Mouse (Mus musculus) forebrain, postnatal 0 days (tissue): ENCODE measurements around the gene Pabpc5. TPM values are rescaled to one million over a fixed set of nuclear protein-coding genes. Genes with fewer than 3 reads are reported as not detected.

ENCODE experiments used
- ATAC-seq: fragments of 200-750 bp; cut with Nextera tagmentation; 2 replicates; pipeline ENCODE4 v1.8.0; 2017; ENCODE audit warnings: mild to moderate bottlenecking, moderate library complexity
- DNase-seq: peaks from one replicate; pipeline ENCODE4 v3.0.0-alpha.2; 2015
- H3K27ac ChIP-seq: fragments of 300-500 bp; sonication (generic); 2 replicates; pipeline ENCODE4 v1.5.1; 2014; ENCODE audit warnings: low read depth, mild to moderate bottlenecking, antibody characterized with exemption, low read length, moderate library complexity, mixed read lengths
- H3K27me3 ChIP-seq: fragments of 300-500 bp; sonication (generic); 2 replicates; pipeline ENCODE4 v1.6.1; 2014; ENCODE audit warnings: mild to moderate bottlenecking, low read length, mixed read lengths; ENCODE audit not compliant: insufficient read depth
- H3K36me3 ChIP-seq: fragments of 300-500 bp; sonication (generic); 2 replicates; pipeline ENCODE4 v1.6.1; 2014; ENCODE audit warnings: mild to moderate bottlenecking, moderate library complexity; ENCODE audit not compliant: insufficient read depth
- H3K4me1 ChIP-seq: fragments of 300-500 bp; sonication (generic); 2 replicates; pipeline ENCODE4 v1.6.1; 2014; ENCODE audit warnings: antibody characterized with exemption; ENCODE audit not compliant: insufficient read depth
- H3K4me2 ChIP-seq: fragments of 300-500 bp; sonication (generic); 2 replicates; pipeline ENCODE4 v1.6.1; 2014; ENCODE audit warnings: low read depth, mild to moderate bottlenecking, moderate library complexity
- H3K4me3 ChIP-seq: fragments of 300-500 bp; sonication (generic); 2 replicates; pipeline ENCODE4 v1.5.1; 2014; ENCODE audit warnings: low read depth, low read length, mixed read lengths
- H3K9ac ChIP-seq: fragments of 300-500 bp; sonication (generic); 2 replicates; pipeline ENCODE4 v1.6.1; 2014; ENCODE audit warnings: mild to moderate bottlenecking
- H3K9me3 ChIP-seq: fragments of 300-500 bp; sonication (generic); 2 replicates; pipeline ENCODE4 v1.6.1; 2016; ENCODE audit warnings: low read length
- CTCF ChIP-seq: sonication (generic); IDR thresholded peaks from 2 replicates; pipeline ENCODE4 v1.5.1; 2016; ENCODE audit warnings: antibody characterized with exemption, control low read depth, low read depth
- WGBS: fragments of 180-500 bp; shearing (Covaris S2); extraction: QIAGEN DNeasy Blood & Tissue Kit; methylation state at CpG from one replicate; pipeline ENCODE4 v1.1.7; 2014; 5-methylcytosine and 5-hydroxymethylcytosine counted together
- polyA plus RNA-seq: library from polyadenylated mRNA; unstranded; fragments of >200 nt; fragmentation: Nextera tagmentation; extraction: Ambion mirVana; gene quantifications from 2 replicates; pipeline ENCODE4 v1.2.1, GENCODE M21; 2015
- total RNA-seq: library from RNA; depleted of rRNA; stranded (reverse); fragments of >200 nt; gene quantifications from 2 replicates; pipeline ENCODE4 v1.2.3, GENCODE M21; 2014; rRNA removed

Pabpc5 gene
- total RNA-seq = 7.5 and 14.7 TPM in 2 replicates
- polyA plus RNA-seq = 0.45 and 1.2 TPM in 2 replicates

DNA sequence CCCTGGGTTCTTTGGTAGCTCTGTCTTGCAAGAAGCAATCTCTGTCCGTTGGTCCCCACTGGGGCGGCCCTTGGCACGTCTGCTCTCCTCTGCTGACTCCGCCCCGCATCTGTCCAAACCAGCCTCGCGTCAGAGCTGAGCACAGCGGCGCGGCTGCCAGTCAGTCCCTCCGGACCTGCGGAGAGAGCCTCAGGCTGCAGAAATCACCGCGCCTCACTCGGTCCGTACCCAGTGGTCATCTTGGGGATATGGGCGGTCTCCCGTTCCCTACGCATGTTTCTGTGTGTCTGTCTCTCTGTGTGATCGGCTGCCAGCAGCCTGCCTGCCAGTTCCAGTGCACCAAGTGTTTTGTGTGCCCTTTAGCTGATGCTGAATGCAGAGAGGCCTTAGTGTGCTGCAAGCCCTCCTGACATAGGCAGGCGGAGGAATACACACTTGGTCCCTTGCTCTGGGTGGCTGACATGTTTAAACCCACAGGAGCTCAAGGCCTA, at the start of gene Pabpc5:
Gene Pabpc5 (plus strand): TSS at position 116 of the 491 bp plus-strand sequence.
- TF ChIP-seq CTCF = no peak
- Histone ChIP-seq H3K4me2 (peak within 1 kb of the TSS; percentile 47), H3K9ac (peak within 1 kb of the TSS; percentile 65), H3K27me3 (no peaks in the 10 kb centered on the region), H3K27ac (peak within 1 kb of the TSS; percentile 83), H3K4me3 (peak within 1 kb of the TSS; percentile 42), H3K36me3 (no peaks in the 10 kb centered on the region), H3K9me3 (no peaks in the 10 kb centered on the region), H3K4me1 (no peaks in the 10 kb centered on the region)
- peak; percentile 96 for ATAC-seq
- DNase-seq = peak; percentile 78
- WGBS = 15% methylated on average over 21 of the region's 21 CpGs

GRCm38 (mm10) chrX:119886957-119887593, 39.9 kb upstream of the Pabpc5 start:
- Histone ChIP-seq H3K27ac (no peak overlapping the region), H3K9me3 (no peaks in the 10 kb centered on the region), H3K4me3 (no peak overlapping the region), H3K36me3 (no peaks in the 10 kb centered on the region), H3K4me1 (no peaks in the 10 kb centered on the region), H3K9ac (no peak overlapping the region), H3K4me2 (no peak overlapping the region), H3K27me3 (no peaks in the 10 kb centered on the region)
- TF ChIP-seq CTCF = no peak
- DNase-seq (no peak), ATAC-seq (no peak)
- WGBS = 94% methylated on average over 3 of the region's 3 CpGs

GRCm38 (mm10) chrX:119888326-119888920, 38.6 kb upstream of the Pabpc5 start:
- WGBS = 81% methylated on average over 6 of the region's 6 CpGs
- Histone ChIP-seq H3K4me2 (no peak overlapping the region), H3K4me3 (no peak overlapping the region), H3K9ac (no peak overlapping the region), H3K36me3 (no peaks in the 10 kb centered on the region), H3K27me3 (no peaks in the 10 kb centered on the region), H3K9me3 (no peaks in the 10 kb centered on the region), H3K27ac (no peak overlapping the region), H3K4me1 (no peaks in the 10 kb centered on the region)
- no peak for ATAC-seq
- no peak for TF ChIP-seq CTCF
- no peak for DNase-seq

GRCm38 (mm10) chrX:119927852-119928251, 856 bp downstream of the Pabpc5 start:
- Histone ChIP-seq H3K9me3 (no peaks in the 10 kb centered on the region), H3K27ac (0 out of 2 replicates have a peak overlapping the region, but pooled peaks have one; percentile 83), H3K36me3 (no peaks in the 10 kb centered on the region), H3K4me3 (no peak overlapping the region), H3K27me3 (no peaks in the 10 kb centered on the region), H3K4me1 (no peaks in the 10 kb centered on the region), H3K4me2 (peak overlapping the region; percentile 47), H3K9ac (peak overlapping the region; percentile 65; the same call in 1 of the 2 replicates)
- ATAC-seq (no peak), DNase-seq (no peak)
- TF ChIP-seq CTCF = no peak
- WGBS = 69% methylated on average over 5 of the region's 5 CpGs
